In genomic region chrX:61652377-61652776, GRCm38 (mm10) we compare ENCODE assay signal across 30 mouse cellular contexts. TPM values are rescaled to one million over a fixed set of nuclear protein-coding genes. Genes with fewer than 3 reads are reported as not detected.
DNase-seq lines count a peak whose midpoint lies in the region; ATAC-seq and TF ChIP-seq lines count a peak whose summit lies in the region.
"Had no signal": no experiment of that assay in that cellular context is flagged by ENCODE, and none has a peak within 500 bp of the region (broad histone marks: within the 10 kb centered on the region; RNA-seq: fewer than 3 reads in every experiment).

No protein-coding gene starts in this region.

- no peak overlapping the region for H3K27ac ChIP-seq in hindbrain, embryonic 12.5 days
- H3K27ac ChIP-seq: gastrocnemius, adult 2 months; hindbrain, embryonic 13.5 days; kidney, postnatal 0 days; limb, embryonic 10.5 days; limb, embryonic 15.5 days; liver, embryonic 13.5 days; midbrain, embryonic 12.5 days had no signal

- ATAC-seq in hindbrain, embryonic 12.5 days (ENCODE audit: low FRiP score): no peak
- ATAC-seq: forebrain, embryonic 14.5 days; intestine, embryonic 16.5 days; lung, postnatal 0 days; Patski had no signal

- DNase-seq in frontal cortex, adult 2 months (ENCODE audit: extremely low spot score in 1 of 2, low spot score in 1 of 2): peak; percentile 11 to 22
- DNase-seq in frontal cortex, postnatal 10 days (ENCODE audit: low spot score in 2 of 2): no peak
- peak; percentile 5 to 39 for DNase-seq in left cerebral cortex, postnatal 25 days (ENCODE audit: low spot score in 2 of 2)
- DNase-seq in left cerebral cortex, postnatal 4 days: no peak
- peak; percentile 1 for DNase-seq in brain, embryonic 14.5 days (ENCODE audit: low read depth)
- DNase-seq in layer of hippocampus, adult 9-11 months: peak; percentile 11
- no peak for DNase-seq in embryo, embryonic 9.5 days (ENCODE audit: extremely low spot score)
- DNase-seq: gastrocnemius, adult 2 months; gastrocnemius, postnatal 36 days; heart, postnatal 36 days; kidney, adult 8-10 months; liver, embryonic 13.5 days; lung, postnatal 4 days; thymus, postnatal 4 days had no signal

- H3K4me1 ChIP-seq in hindbrain, embryonic 12.5 days: no peaks in the 10 kb centered on the region
- H3K4me1 ChIP-seq: hindbrain, embryonic 13.5 days; limb, embryonic 10.5 days; limb, embryonic 15.5 days; liver, embryonic 13.5 days; megakaryocyte, embryonic 14.5 days; midbrain, embryonic 12.5 days had no signal

- no peak overlapping the region for H3K4me3 ChIP-seq in hindbrain, embryonic 12.5 days
- H3K4me3 ChIP-seq: gastrocnemius, adult 2 months; hindbrain, embryonic 13.5 days; limb, embryonic 10.5 days; limb, embryonic 15.5 days; liver, embryonic 13.5 days; megakaryocyte, embryonic 14.5 days; midbrain, embryonic 12.5 days had no signal

- no peak overlapping the region for H3K9ac ChIP-seq in hindbrain, embryonic 12.5 days
- H3K9ac ChIP-seq: hindbrain, embryonic 13.5 days; limb, embryonic 15.5 days; liver, embryonic 13.5 days; midbrain, embryonic 12.5 days had no signal

- H3K9me3 ChIP-seq in hindbrain, embryonic 12.5 days (replicated peaks): no peaks in the 10 kb centered on the region
- H3K9me3 ChIP-seq: hindbrain, embryonic 13.5 days; limb, embryonic 10.5 days; limb, embryonic 15.5 days; liver, embryonic 13.5 days; megakaryocyte, embryonic 14.5 days; midbrain, embryonic 12.5 days had no signal

- intact Hi-C loops in left cerebral cortex, postnatal 25 days (cut with DNase I): no loop called here
- intact Hi-C loops in left cerebral cortex, postnatal 4 days (cut with DNase I): no loop called here

- 80% methylated on average over 1 of the region's 1 CpGs for WGBS in hindbrain, embryonic 12.5 days

- no peak for TF ChIP-seq POLR2A in brain, embryonic 14.5 days (IDR thresholded peaks at IDR 0.05; ENCODE audit: borderline replicate concordance, extremely low read depth, insufficient read depth, insufficient read length, poor library complexity, severe bottlenecking)

- H3K36me3 ChIP-seq in hindbrain, embryonic 12.5 days: no peaks in the 10 kb centered on the region
- H3K36me3 ChIP-seq: hindbrain, embryonic 13.5 days; limb, embryonic 10.5 days; limb, embryonic 15.5 days; liver, embryonic 13.5 days; midbrain, embryonic 12.5 days had no signal

- no peaks in the 10 kb centered on the region for H3K27me3 ChIP-seq in hindbrain, embryonic 12.5 days
- H3K27me3 ChIP-seq: hindbrain, embryonic 13.5 days; limb, embryonic 15.5 days; liver, embryonic 13.5 days; megakaryocyte, embryonic 14.5 days; midbrain, embryonic 12.5 days had no signal

- no peak for TF ChIP-seq CTCF in brain, embryonic 14.5 days (IDR thresholded peaks at IDR 0.05; ENCODE audit: borderline replicate concordance, extremely low read depth, insufficient read depth, insufficient read length)

- no peak overlapping the region for H3K4me2 ChIP-seq in hindbrain, embryonic 12.5 days (replicated peaks)
- H3K4me2 ChIP-seq: heart, embryonic 11.5 days; hindbrain, embryonic 13.5 days; limb, embryonic 15.5 days; liver, embryonic 13.5 days; midbrain, embryonic 12.5 days had no signal

RNA-seq across cellular contexts. Expression of gene Ldoc1, which starts 56.9 kb away (rescaled TPM):
- polyA plus RNA-seq in frontal cortex, adult 2 months (2012; rRNA removed): 1.4 and 3.4 TPM in 2 replicates
- total RNA-seq in left cerebral cortex, postnatal 25 days (2021): 1 to 10 TPM in 1 of 2 experiments, under 1 TPM in 1; 0.73 to 1.6 TPM
- total RNA-seq in left cerebral cortex, postnatal 4 days (2021): 1 to 10 TPM; 5.6 to 6.2 TPM
- polyA plus RNA-seq in brain, embryonic 14.5 days (2012; rRNA removed): 2.5 and 4.7 TPM in 2 replicates
- 1.1 and 2.6 TPM in 2 replicates for polyA plus RNA-seq in hindbrain, embryonic 12.5 days (2016; fragmentation: Nextera tagmentation; extraction: Ambion mirVana)
- total RNA-seq: gastrocnemius, adult 2 months; gastrocnemius, postnatal 36 days; MEL; monocyte, adult 5-6 weeks had no signal
- polyA plus RNA-seq: lung, postnatal 0 days; Patski; testis, adult 2 months; thymus, postnatal 0 days had no signal

Comparison
In these comparisons a context has a peak if more than half of its experiments do, and no peak if none do; other contexts are left out.
1. DNase-seq: peak in frontal cortex, adult 2 months (2 of 2), left cerebral cortex, postnatal 25 days (2 of 2), brain, embryonic 14.5 days (single experiment) and layer of hippocampus, adult 9-11 months (single experiment); none in frontal cortex, postnatal 10 days (0 of 2), left cerebral cortex, postnatal 4 days (single experiment) and embryo, embryonic 9.5 days (single experiment).